Comparison of ENCODE assay signal across 8 mouse cellular contexts in the genomic region with DNA sequence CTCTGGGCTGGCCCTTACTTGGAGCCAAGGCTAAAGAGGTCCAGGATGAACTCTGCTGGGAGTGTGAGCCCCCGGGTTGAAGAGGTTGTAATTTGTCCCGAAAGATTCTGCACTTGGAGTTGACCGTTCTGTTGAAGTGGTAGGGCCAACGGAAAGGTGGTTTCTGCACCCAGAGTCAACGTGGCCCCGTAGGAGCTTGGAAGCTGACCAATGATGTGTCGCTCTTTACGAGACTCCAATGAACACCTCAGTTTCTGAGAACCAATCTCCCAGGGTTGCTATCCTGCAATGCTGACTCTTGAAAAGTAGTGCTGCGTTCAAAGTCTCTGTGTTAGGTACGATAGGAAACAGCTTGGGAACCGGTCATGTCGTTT. TPM values are rescaled to one million over a fixed set of nuclear protein-coding genes. Genes with fewer than 3 reads are reported as not detected.
DNase-seq lines count a peak whose midpoint lies in the region; ATAC-seq and TF ChIP-seq lines count a peak whose summit lies in the region.

No protein-coding gene starts in this region.

- no peak for TF ChIP-seq POLR2A in ES-Bruce4 (IDR thresholded peaks at IDR 0.05; ENCODE audit: insufficient read depth, low read length)

- DNase-seq in 3T3-L1 (ENCODE audit: low read depth, low spot score) = peak; percentile 63
- peak; percentile 55 to 58 for DNase-seq in cerebellum, postnatal 25 days
- DNase-seq in heart, postnatal 0 days (ENCODE audit: low spot score) = no peak
- no peak for DNase-seq in limb, embryonic 10.5 days (ENCODE audit: low spot score)
- no peak for DNase-seq in right cerebral cortex, postnatal 25 days

- peak overlapping the region; percentile 69 for H3K4me2 ChIP-seq in heart, postnatal 0 days (ENCODE audit: low read depth, low read length)
- peak overlapping the region; percentile 76 for H3K4me2 ChIP-seq in midbrain, embryonic 16.5 days (ENCODE audit: low read length)

- H3K36me3 ChIP-seq in ES-Bruce4 (ENCODE audit: control insufficient read depth, insufficient read depth, low read length, poor library complexity, severe bottlenecking) = no peaks in the 10 kb centered on the region
- no peaks in the 10 kb centered on the region for H3K36me3 ChIP-seq in heart, postnatal 0 days (replicated peaks; ENCODE audit: control insufficient read depth, insufficient read depth, low read length)
- H3K36me3 ChIP-seq in limb, embryonic 10.5 days = peaks cover 4% of the 10 kb centered on the region; the same call in 1 of the 2 replicates
- no peaks in the 10 kb centered on the region for H3K36me3 ChIP-seq in midbrain, embryonic 16.5 days (ENCODE audit: control insufficient read depth, insufficient read depth, low read length)

- H3K27me3 ChIP-seq in ES-Bruce4 (ENCODE audit: control insufficient read depth, insufficient read depth, low read length, poor library complexity, severe bottlenecking) = no peaks in the 10 kb centered on the region
- H3K27me3 ChIP-seq in heart, postnatal 0 days (ENCODE audit: control insufficient read depth, insufficient read depth, low read length) = no peaks in the 10 kb centered on the region
- H3K27me3 ChIP-seq in limb, embryonic 10.5 days (ENCODE audit: low read depth, poor library complexity, severe bottlenecking) = no peaks in the 10 kb centered on the region
- H3K27me3 ChIP-seq in midbrain, embryonic 16.5 days (ENCODE audit: control insufficient read depth, insufficient read depth, low read depth, low read length) = no peaks in the 10 kb centered on the region

- peak; percentile 2; the same call in 1 of the 2 replicates for ATAC-seq in heart, postnatal 0 days (ENCODE audit: insufficient read depth, low read depth)
- peak; percentile 3; the same call in 1 of the 2 replicates for ATAC-seq in midbrain, embryonic 16.5 days
- no peak for ATAC-seq in erythroid progenitor cell, adult 5-6 weeks (replicated peaks; ENCODE audit: low FRiP score, poor library complexity, severe bottlenecking)

- H3K4me3 ChIP-seq in ES-Bruce4 (ENCODE audit: low read depth, low read length) = peak overlapping the region; percentile 85
- peak overlapping the region; percentile 78 for H3K4me3 ChIP-seq in heart, postnatal 0 days (ENCODE audit: low read depth, low read length)
- peak overlapping the region; percentile 97 for H3K4me3 ChIP-seq in limb, embryonic 10.5 days
- peak overlapping the region; percentile 98 for H3K4me3 ChIP-seq in midbrain, embryonic 16.5 days (ENCODE audit: low read depth, low read length)

- H3K9me3 ChIP-seq in ES-Bruce4 (replicated peaks; ENCODE audit: control insufficient read depth, insufficient read depth, low read length, poor library complexity, severe bottlenecking) = no peaks in the 10 kb centered on the region
- no peaks in the 10 kb centered on the region for H3K9me3 ChIP-seq in heart, postnatal 0 days (replicated peaks; ENCODE audit: control insufficient read depth, low read length)
- no peaks in the 10 kb centered on the region for H3K9me3 ChIP-seq in limb, embryonic 10.5 days (replicated peaks)
- H3K9me3 ChIP-seq in midbrain, embryonic 16.5 days (replicated peaks; ENCODE audit: control insufficient read depth, low read length, poor library complexity, severe bottlenecking) = no peaks in the 10 kb centered on the region

- no peak overlapping the region for H3K27ac ChIP-seq in ES-Bruce4 (ENCODE audit: insufficient read depth, low read length)
- H3K27ac ChIP-seq in heart, postnatal 0 days (ENCODE audit: low read depth) = peak overlapping the region; percentile 82
- H3K27ac ChIP-seq in limb, embryonic 10.5 days = peak overlapping the region; percentile 94
- H3K27ac ChIP-seq in midbrain, embryonic 16.5 days (ENCODE audit: low read length) = peak overlapping the region; percentile 84; the same call in 1 of the 2 replicates

- TF ChIP-seq EP300 in ES-Bruce4 (IDR thresholded peaks at IDR 0.05; ENCODE audit: insufficient read depth, low read depth, low read length) = no peak
- TF ChIP-seq EP300 in heart, postnatal 0 days (IDR thresholded peaks at IDR 0.05; ENCODE audit: low read depth) = no peak

- H3K9ac ChIP-seq in ES-Bruce4 (ENCODE audit: low read depth, poor library complexity, severe bottlenecking) = peak overlapping the region; percentile 83
- H3K9ac ChIP-seq in heart, postnatal 0 days (replicated peaks; ENCODE audit: low read depth, low read length) = peak overlapping the region; percentile 87
- peak overlapping the region; percentile 94 for H3K9ac ChIP-seq in midbrain, embryonic 16.5 days (ENCODE audit: low read depth, low read length)

- no peak for TF ChIP-seq CTCF in ES-Bruce4 (IDR thresholded peaks at IDR 0.05; ENCODE audit: low read depth, low read length)
- no peak for TF ChIP-seq CTCF in heart, postnatal 0 days (IDR thresholded peaks at IDR 0.05; ENCODE audit: low read depth)

- 1% methylated on average over 12 of the region's 12 CpGs for WGBS in heart, postnatal 0 days
- 12% methylated on average over 12 of the region's 12 CpGs for WGBS in limb, embryonic 10.5 days
- WGBS in midbrain, embryonic 16.5 days = 8% methylated on average over 12 of the region's 12 CpGs

- H3K4me1 ChIP-seq in ES-Bruce4 (ENCODE audit: control insufficient read depth, insufficient read depth, low read length) = no peaks in the 10 kb centered on the region
- peaks cover 29% of the 10 kb centered on the region for H3K4me1 ChIP-seq in heart, postnatal 0 days (ENCODE audit: control insufficient read depth, insufficient read depth)
- H3K4me1 ChIP-seq in limb, embryonic 10.5 days = peaks cover 12% of the 10 kb centered on the region
- peaks cover 18% of the 10 kb centered on the region for H3K4me1 ChIP-seq in midbrain, embryonic 16.5 days (ENCODE audit: control insufficient read depth, insufficient read depth, low read length)

RNA-seq across cellular contexts. Expression of a gene that starts 0.9 kb away (rescaled TPM):
- 122 and 131 TPM in 2 replicates for polyA plus RNA-seq in ES-Bruce4 (2011; ENCODE audit: insufficient read depth, insufficient read length, low read depth, missing spikeins)
- total RNA-seq in heart, postnatal 0 days (2014; rRNA removed; ENCODE audit: low replicate concordance) = 149 and 219 TPM in 2 replicates
- polyA plus RNA-seq in heart, postnatal 0 days (2015; fragmentation: Nextera tagmentation; extraction: Ambion mirVana) = 554 and 572 TPM in 2 replicates
- polyA plus RNA-seq in limb, embryonic 10.5 days (2016; fragmentation: Nextera tagmentation; extraction: Ambion mirVana) = 164 and 188 TPM in 2 replicates
- 127 and 133 TPM in 2 replicates for polyA plus RNA-seq in midbrain, embryonic 16.5 days (2015; fragmentation: Nextera tagmentation; extraction: Ambion mirVana)
- total RNA-seq in erythroid progenitor cell, adult 5-6 weeks (2015; ENCODE audit: low replicate concordance) = 27.7 and 30.3 TPM in 2 replicates
- 2.0 and 13.6 TPM in 2 replicates for total RNA-seq in erythroid progenitor cell, adult 5-6 weeks (2017; ENCODE audit: low replicate concordance)

RNA-seq across cellular contexts. Expression of a gene that starts 27.6 kb away (rescaled TPM):
- polyA plus RNA-seq in ES-Bruce4 (2011; ENCODE audit: insufficient read depth, insufficient read length, low read depth, missing spikeins) = not detected in 2 replicates
- 0.39 TPM in 1 of 2 replicates, not detected in the other for total RNA-seq in heart, postnatal 0 days (2014; rRNA removed; ENCODE audit: low replicate concordance)
- 0.11 and 0.12 TPM in 2 replicates for polyA plus RNA-seq in heart, postnatal 0 days (2015; fragmentation: Nextera tagmentation; extraction: Ambion mirVana)
- polyA plus RNA-seq in limb, embryonic 10.5 days (2016; fragmentation: Nextera tagmentation; extraction: Ambion mirVana) = 0.01 TPM in 2 replicates
- polyA plus RNA-seq in midbrain, embryonic 16.5 days (2015; fragmentation: Nextera tagmentation; extraction: Ambion mirVana) = 0.32 and 0.36 TPM in 2 replicates
- total RNA-seq in erythroid progenitor cell, adult 5-6 weeks (2015; ENCODE audit: low replicate concordance) = not detected in 2 replicates
- total RNA-seq in erythroid progenitor cell, adult 5-6 weeks (2017; ENCODE audit: low replicate concordance) = not detected in 2 replicates

Comparison
In these comparisons a context has a peak if more than half of its experiments do, and no peak if none do; other contexts are left out.
1. DNase-seq: peak in 3T3-L1 (single experiment) and cerebellum, postnatal 25 days (2 of 2); none in heart, postnatal 0 days (single experiment), limb, embryonic 10.5 days (single experiment) and right cerebral cortex, postnatal 25 days (single experiment).
2. Peak in every context shown above with its lines, with median percentiles within 50 percentile points of each other: H3K4me3 ChIP-seq and H3K9ac ChIP-seq.